Mouse (Mus musculus): ENCODE results near the gene 5830473C10Rik.
"Not testable (repeated sequence)": the region's sequence is repeated elsewhere in the genome, so short reads cannot be mapped to it uniquely, and the experiment has no call there.

Gene 5830473C10Rik

GRCm38 (mm10) chr5:90596155-90596554 is 35.2 kb downstream of the 5830473C10Rik start:
- DNase-seq, result no peak

- peak; percentile 15 to 37 for DNase-seq
Observed at GRCm38 (mm10) chr5:90601469-90601868, 40.6 kb downstream of the 5830473C10Rik start.

GRCm38 (mm10) chr5:90603407-90603923 is 42.6 kb downstream of the 5830473C10Rik start:
- no peak for DNase-seq

GRCm38 (mm10) chr5:90608906-90609305 is 48.0 kb downstream of the 5830473C10Rik start:
- DNase-seq, result no peak

GRCm38 (mm10) chr5:90611388-90611787 is 50.5 kb downstream of the 5830473C10Rik start:
- no peak for DNase-seq

GRCm38 (mm10) chr5:90611996-90612611 is 51.2 kb downstream of the 5830473C10Rik start:
- DNase-seq, result no peak

GRCm38 (mm10) chr5:90612751-90613150 is 51.8 kb downstream of the 5830473C10Rik start:
- DNase-seq, result not testable (repeated sequence)

- no peak for DNase-seq
Observed at GRCm38 (mm10) chr5:90617859-90618258, 57.0 kb downstream of the 5830473C10Rik start.

GRCm38 (mm10) chr5:90621316-90621715 is 60.4 kb downstream of the 5830473C10Rik start:
- DNase-seq, result no peak

- no peak for DNase-seq
Observed at GRCm38 (mm10) chr5:90621726-90622125, 60.8 kb downstream of the 5830473C10Rik start.

- DNase-seq, result no peak
Observed at GRCm38 (mm10) chr5:90623209-90623608, 62.3 kb downstream of the 5830473C10Rik start.

GRCm38 (mm10) chr5:90624708-90625425 is 64.0 kb downstream of the 5830473C10Rik start:
- DNase-seq, result no peak

GRCm38 (mm10) chr5:90627423-90627822 is 66.5 kb downstream of the 5830473C10Rik start:
- no peak for DNase-seq

- no peak for DNase-seq
Observed at GRCm38 (mm10) chr5:90628011-90628410, 67.1 kb downstream of the 5830473C10Rik start.

- no peak for DNase-seq
Observed at GRCm38 (mm10) chr5:90628530-90628929, 67.6 kb downstream of the 5830473C10Rik start.

GRCm38 (mm10) chr5:90634885-90635284 is 74.0 kb downstream of the 5830473C10Rik start:
- no peak for DNase-seq

GRCm38 (mm10) chr5:90640286-90641217 is 79.6 kb downstream of the 5830473C10Rik start, which contains the start of gene Rassf6:
TSS of gene Rassf6 (minus strand) at chr5:90640657.
- peak; percentile 24 to 28 for DNase-seq

- no peak for DNase-seq
Observed at GRCm38 (mm10) chr5:90641218-90641610, 80.3 kb downstream of the 5830473C10Rik start.

GRCm38 (mm10) chr5:90645579-90645978 is 84.7 kb downstream of the 5830473C10Rik start:
- no peak for DNase-seq

- DNase-seq, result no peak
Observed at GRCm38 (mm10) chr5:90646398-90646797, 85.5 kb downstream of the 5830473C10Rik start.

Data from cerebellum, postnatal 36 days (tissue).